Mouse (Mus musculus) adrenal gland, postnatal 10 days (tissue): ENCODE results near the gene Zfp418. TPM values are rescaled to one million over a fixed set of nuclear protein-coding genes. Genes with fewer than 3 reads are reported as not detected.
"Not testable (repeated sequence)": the region's sequence is repeated elsewhere in the genome, so short reads cannot be mapped to it uniquely, and the experiment has no call there.

Experiments
- DNase-seq: peaks from one replicate; pipeline ENCODE4 v3.0.0; 2021; ENCODE audit warnings: mixed read lengths
- long read RNA-seq, 2 experiments: library from polyadenylated mRNA; stranded (forward); transcript quantifications; one replicate each; pipeline ENCODE4 v2.0.0; 2021
- total RNA-seq, 2 experiments: library from RNA; stranded (reverse); gene quantifications; 2 replicates each; pipeline ENCODE4 v1.2.3; 2021

Gene Zfp418
- 1 to 10 TPM; 1.6 to 2.7 TPM for total RNA-seq
- long read RNA-seq, experiment 1, partial matches to known transcripts = 0 of 1 reads
- long read RNA-seq, experiment 1, other reads (novel, unspliced or antisense) = 0 of 1 reads
- long read RNA-seq, experiment 2, partial matches to known transcripts = 0 of 1 reads
- long read RNA-seq, experiment 2, other reads (novel, unspliced or antisense) = 0 of 1 reads

GRCm38 (mm10) chr7:7171227-7172147 lies at the start of gene Zfp418:
TSS of gene Zfp418 (plus strand) at chr7:7171330.
- DNase-seq = peak; percentile 69

GRCm38 (mm10) chr7:7121602-7121980 lies 49.5 kb upstream of the Zfp418 start:
- no peak for DNase-seq

DNA sequence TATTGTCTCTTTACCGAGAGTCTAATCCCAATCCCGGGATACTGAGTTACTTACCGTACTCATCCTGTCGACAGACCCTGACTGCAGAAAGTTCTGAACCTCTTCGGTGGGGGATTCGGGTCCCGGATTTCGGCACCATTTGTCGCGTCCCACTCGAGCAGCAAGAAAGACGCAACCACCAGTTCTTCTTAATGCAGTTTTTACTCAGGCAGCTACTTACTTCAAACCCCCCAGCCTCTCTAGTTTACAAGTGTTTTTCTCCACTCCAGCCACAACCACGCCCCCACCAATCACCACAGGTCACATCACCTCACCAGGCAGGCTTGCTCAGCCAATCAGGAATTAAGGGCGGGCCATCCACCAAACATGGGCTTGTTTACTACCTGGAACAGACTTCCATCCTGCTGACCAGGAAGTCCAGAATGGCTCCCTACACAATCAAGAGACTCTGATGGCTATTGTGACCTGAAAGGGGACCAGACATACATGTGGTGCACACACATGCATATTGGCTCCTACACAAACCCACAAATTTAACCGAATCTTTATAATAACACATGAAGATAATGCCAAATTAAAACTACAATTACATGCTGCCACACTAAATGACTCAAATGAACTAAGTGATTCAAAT lies 40.5 kb upstream of the Zfp418 start:
- not testable (repeated sequence) for DNase-seq

DNA sequence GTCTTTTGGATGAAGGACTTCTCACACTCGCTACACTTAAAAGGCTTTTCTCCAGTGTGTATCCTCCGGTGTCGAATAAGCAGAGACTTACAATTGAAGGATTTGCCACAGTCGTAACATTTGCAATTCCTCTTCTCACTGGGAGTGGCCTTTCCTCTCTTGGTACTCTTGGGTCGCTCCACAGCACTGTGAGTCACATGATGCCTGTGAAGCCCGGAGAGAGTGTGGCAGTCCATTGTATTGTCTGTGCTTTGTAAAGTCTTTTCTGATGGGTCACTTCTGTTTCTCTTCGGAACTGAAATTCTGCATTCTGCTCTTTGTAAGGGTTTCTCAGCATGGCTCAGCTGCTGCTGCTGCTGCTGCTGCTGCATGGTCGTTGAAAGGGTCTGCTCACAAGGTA lies 38.4 kb upstream of the Zfp418 start:
- no peak for DNase-seq

DNA sequence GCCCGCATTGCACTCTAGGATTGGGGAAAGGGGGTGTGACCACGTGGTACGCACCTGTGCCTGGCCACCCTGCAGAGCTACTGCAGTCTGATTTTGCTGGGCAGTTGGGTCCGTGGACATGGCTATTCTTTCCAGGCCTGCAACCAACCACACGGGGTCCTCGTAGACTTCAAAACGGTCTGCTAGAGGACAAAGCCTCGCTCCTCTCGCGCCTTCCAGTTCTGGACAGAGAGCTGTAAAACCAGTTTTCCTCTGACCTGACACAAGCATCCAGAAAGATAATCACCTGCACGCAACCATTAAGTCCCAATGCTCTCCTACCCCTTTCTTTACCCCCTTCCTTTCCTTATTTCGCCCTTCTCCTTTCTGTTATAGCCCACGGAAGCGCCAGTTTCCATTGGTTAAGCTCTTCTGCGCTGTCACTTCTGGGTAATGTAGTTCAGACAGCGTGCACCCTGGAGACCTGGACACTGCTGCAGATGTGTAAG lies 34.7 kb upstream of the Zfp418 start, which contains the start of gene Zfp773:
TSS of gene Zfp773 (minus strand) at position 377 of the 488 bp plus-strand sequence.
- peak; percentile 63 for DNase-seq

DNA sequence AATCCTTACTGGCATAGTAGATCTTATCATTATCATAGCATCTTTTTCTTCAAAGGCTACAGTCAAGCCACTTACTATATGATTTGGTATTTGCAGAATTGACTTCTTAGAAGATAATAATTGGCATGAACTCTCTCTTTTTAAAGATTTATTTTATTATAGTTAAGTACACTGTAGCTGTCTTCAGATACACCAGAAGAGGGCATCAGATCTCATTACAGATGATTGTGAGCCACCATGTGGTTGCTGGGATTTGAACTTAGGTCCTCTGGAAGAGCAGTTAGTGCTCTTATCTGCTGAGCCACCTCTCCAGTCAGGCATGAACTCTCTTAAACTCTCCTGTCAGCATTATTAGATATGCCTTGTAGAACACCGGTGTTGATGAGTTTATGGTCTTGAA lies 26.9 kb upstream of the Zfp418 start:
- DNase-seq = no peak

- DNase-seq = no peak
These were observed 25.0 kb upstream of the Zfp418 start for GRCm38 (mm10) chr7:7145991-7146608.

- DNase-seq = no peak
These were observed 14.8 kb downstream of the Zfp418 start for GRCm38 (mm10) chr7:7185897-7186296.

DNA sequence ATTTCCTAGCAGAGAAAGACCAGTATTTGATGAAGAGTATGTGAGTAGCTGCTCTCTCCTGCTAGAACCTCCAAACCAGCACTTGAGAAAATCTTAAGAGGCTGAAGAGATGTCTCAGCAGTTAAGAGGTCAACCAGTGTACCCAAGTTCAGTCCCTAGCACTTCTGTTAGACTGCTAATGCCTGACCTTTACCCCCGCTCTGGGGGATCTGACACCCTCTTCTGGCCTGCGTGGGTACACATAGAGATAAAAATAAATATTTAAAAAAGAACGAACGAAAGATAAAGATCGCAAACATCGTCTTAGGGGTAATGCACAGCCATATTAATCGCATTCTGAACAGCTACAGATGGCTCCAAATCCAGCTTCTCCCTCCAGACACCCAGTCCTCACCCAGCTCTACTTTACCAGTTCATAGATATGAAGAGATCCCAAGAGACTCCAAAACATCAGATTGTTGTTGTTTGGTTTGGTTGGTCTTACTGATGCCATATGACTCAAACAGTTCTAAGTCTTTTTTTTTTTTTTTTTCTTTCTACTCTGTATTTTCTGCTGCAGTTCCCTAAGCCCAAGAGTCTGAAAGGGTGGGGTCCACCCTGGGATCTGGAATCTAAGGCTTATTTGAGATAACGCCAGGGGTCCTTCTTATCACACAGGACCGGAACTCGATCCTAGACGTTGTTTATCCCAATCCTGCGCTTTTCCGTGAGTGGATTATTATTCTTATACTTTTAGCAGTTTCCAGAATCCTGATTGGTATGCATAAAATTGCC lies 16.5 kb downstream of the Zfp418 start:
- no peak for DNase-seq

- DNase-seq = peak; percentile 79
These were observed 17.2 kb downstream of the Zfp418 start for GRCm38 (mm10) chr7:7188191-7188942.

DNA sequence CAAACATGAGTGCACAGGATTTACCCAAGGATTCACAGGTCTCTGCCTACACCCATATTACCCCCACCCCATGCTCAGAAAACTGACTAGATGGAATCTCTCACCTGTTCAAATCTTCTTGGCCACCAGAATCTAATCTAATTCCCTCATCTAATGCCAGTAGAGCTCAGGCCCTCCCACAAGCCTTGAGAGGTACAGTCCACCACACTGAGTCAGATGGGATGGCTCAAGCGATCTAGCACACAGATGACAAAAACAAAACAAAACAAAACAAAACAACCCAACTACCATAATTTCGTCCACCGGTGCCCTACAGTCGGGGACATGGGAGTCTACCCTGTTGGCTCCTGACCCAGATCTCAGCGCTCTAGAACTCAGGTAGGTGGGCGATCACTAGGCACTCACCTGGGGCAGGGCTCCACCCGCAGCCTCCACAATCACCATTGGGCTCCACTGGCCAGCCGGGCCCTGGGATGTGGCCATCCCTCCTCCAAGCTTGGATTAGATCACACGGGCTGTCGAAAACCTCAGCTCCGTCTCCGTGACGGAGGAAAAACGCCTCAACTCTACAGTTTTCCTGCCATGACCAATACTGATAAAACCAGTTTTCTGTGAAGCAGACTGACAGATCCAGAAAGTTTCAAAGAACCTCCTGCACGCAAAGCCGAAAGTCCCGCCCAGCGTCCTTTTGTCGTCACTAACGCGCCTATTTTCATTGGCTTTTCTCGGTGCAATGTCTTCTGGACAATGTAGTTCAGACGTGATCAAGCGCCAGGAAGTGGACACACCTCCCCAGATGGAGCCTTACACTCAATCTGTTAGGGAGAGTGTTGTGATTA lies 38.4 kb downstream of the Zfp418 start, which contains the start of gene Zfp772:
TSS of gene Zfp772 (minus strand) at position 686 of the 839 bp plus-strand sequence.
- DNase-seq = peak; percentile 52

Other genes starting within 250 kb of the Zfp418 start
- gene Aurkc, start 176.0 kb upstream of the Zfp418 start, total RNA-seq = not detected
- gene Zfp954, start 49.8 kb upstream of the Zfp418 start, total RNA-seq = 1 to 10 TPM; 8.5 to 8.6 TPM
- gene Zfp773, start 34.6 kb upstream of the Zfp418 start, total RNA-seq = under 1 TPM; 0.27 to 0.64 TPM
- 1 to 10 TPM; 3.6 to 4.7 TPM for gene Zfp772, start 38.7 kb downstream of the Zfp418 start, total RNA-seq
- gene Vmn2r29, start 76.0 kb downstream of the Zfp418 start, total RNA-seq = under 1 TPM; 0.27 to 0.91 TPM
- 1 to 10 TPM; 2.5 to 4.2 TPM for gene Gm45844, start 107.0 kb downstream of the Zfp418 start, total RNA-seq
- 10 to 100 TPM; 40.3 to 45.7 TPM for gene Clcn4, start 129.5 kb downstream of the Zfp418 start, total RNA-seq
- under 1 TPM; 0.15 to 0.36 TPM for gene Vmn2r30, start 166.3 kb downstream of the Zfp418 start, total RNA-seq
- gene Gm45783, start 203.2 kb downstream of the Zfp418 start, total RNA-seq = 1 to 10 TPM in 1 of 2 experiments, not detected in 1; 2.6 TPM
- not detected for gene Vmn2r31, start 228.4 kb downstream of the Zfp418 start, total RNA-seq